Mouse (Mus musculus): ENCODE measurements around the gene Plxna2. TPM values are rescaled to one million over a fixed set of nuclear protein-coding genes. Genes with fewer than 3 reads are reported as not detected.

Plxna2 gene
- total RNA-seq (2022) = 10 to 100 TPM; 18.8 to 28.3 (median 25.5) TPM

GRCm38 (mm10) chr1:194617918-194618317, at the start of gene Plxna2:
Plxna2 (plus strand) TSS chr1:194618218.
- no peak for DNase-seq (ENCODE audit: low spot score)

GRCm38 (mm10) chr1:194573870-194574269, 44.1 kb upstream of the Plxna2 start:
- no peak for DNase-seq (ENCODE audit: low spot score)

GRCm38 (mm10) chr1:194578270-194578669, 39.7 kb upstream of the Plxna2 start:
- no peak for DNase-seq (ENCODE audit: low spot score)

- DNase-seq (ENCODE audit: low spot score) = no peak
These were observed 37.5 kb upstream of the Plxna2 start for GRCm38 (mm10) chr1:194580539-194580938.

GRCm38 (mm10) chr1:194586670-194587069, 31.3 kb upstream of the Plxna2 start:
- DNase-seq (ENCODE audit: low spot score) = no peak

GRCm38 (mm10) chr1:194587532-194587931, 30.5 kb upstream of the Plxna2 start:
- DNase-seq (ENCODE audit: low spot score) = peak; percentile 14

GRCm38 (mm10) chr1:194587956-194588668, 29.9 kb upstream of the Plxna2 start:
- no peak for DNase-seq (ENCODE audit: low spot score)

- DNase-seq (ENCODE audit: low spot score) = no peak
These were observed 29.1 kb upstream of the Plxna2 start for GRCm38 (mm10) chr1:194588711-194589451.

GRCm38 (mm10) chr1:194593155-194593554, 24.9 kb upstream of the Plxna2 start:
- DNase-seq (ENCODE audit: low spot score) = peak; percentile 22

GRCm38 (mm10) chr1:194607406-194608261, 10.4 kb upstream of the Plxna2 start:
- DNase-seq (ENCODE audit: low spot score) = no peak

GRCm38 (mm10) chr1:194610516-194610915, 7.5 kb upstream of the Plxna2 start:
- no peak for DNase-seq (ENCODE audit: low spot score)

- no peak for DNase-seq (ENCODE audit: low spot score)
These were observed 5.4 kb upstream of the Plxna2 start for GRCm38 (mm10) chr1:194612628-194613027.

GRCm38 (mm10) chr1:194613271-194613834, 4.7 kb upstream of the Plxna2 start:
- peak; percentile 45 for DNase-seq (ENCODE audit: low spot score)

- no peak for DNase-seq (ENCODE audit: low spot score)
These were observed 3.8 kb upstream of the Plxna2 start for GRCm38 (mm10) chr1:194613923-194614830.

- DNase-seq (ENCODE audit: low spot score) = no peak
These were observed 1.9 kb upstream of the Plxna2 start for GRCm38 (mm10) chr1:194616136-194616535.

GRCm38 (mm10) chr1:194618841-194619311, 858 bp downstream of the Plxna2 start:
- DNase-seq (ENCODE audit: low spot score) = peak; percentile 92

GRCm38 (mm10) chr1:194619353-194620244, 1.6 kb downstream of the Plxna2 start:
- DNase-seq (ENCODE audit: low spot score) = peak; percentile 88

GRCm38 (mm10) chr1:194620245-194620991, 2.4 kb downstream of the Plxna2 start:
- peak; percentile 44 for DNase-seq (ENCODE audit: low spot score)

GRCm38 (mm10) chr1:194622174-194622573, 4.2 kb downstream of the Plxna2 start:
- DNase-seq (ENCODE audit: low spot score) = no peak

Data from heart, adult 8-10 months (tissue).